Mouse (Mus musculus): ENCODE data around the gene Tiam1.

The Tiam1 gene

GRCm38 (mm10) chr16:89839829-89840228 is 303.7 kb downstream of the Tiam1 start:
- 73% methylated on average over 5 of the region's 5 CpGs for WGBS

GRCm38 (mm10) chr16:89837096-89837495 is 306.5 kb downstream of the Tiam1 start:
- WGBS = 76% methylated on average over 9 of the region's 9 CpGs

DNA sequence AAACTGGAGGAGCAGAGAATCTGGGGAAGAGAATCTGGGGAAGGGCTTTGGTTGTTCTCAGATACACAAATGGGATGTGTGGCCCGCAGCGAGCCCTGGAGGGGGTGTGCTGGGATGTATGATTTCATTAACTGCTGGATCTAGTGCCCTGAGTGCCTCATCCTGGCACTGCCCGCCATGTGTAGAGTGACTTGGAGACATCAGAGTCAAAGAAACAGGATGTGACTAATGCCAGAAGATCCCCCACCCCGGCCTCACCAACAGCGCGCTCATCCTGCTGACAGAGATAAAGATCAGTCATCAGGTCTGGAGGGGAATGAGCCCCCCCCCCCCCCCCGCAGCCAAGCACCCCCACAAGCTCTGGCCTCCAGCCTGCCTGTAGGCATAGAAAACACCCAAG is 308.0 kb downstream of the Tiam1 start:
- 78% methylated on average over 7 of the region's 7 CpGs for WGBS

- 85% methylated on average over 11 of the region's 11 CpGs for WGBS
These were observed 310.6 kb downstream of the Tiam1 start for GRCm38 (mm10) chr16:89833011-89833410.

DNA sequence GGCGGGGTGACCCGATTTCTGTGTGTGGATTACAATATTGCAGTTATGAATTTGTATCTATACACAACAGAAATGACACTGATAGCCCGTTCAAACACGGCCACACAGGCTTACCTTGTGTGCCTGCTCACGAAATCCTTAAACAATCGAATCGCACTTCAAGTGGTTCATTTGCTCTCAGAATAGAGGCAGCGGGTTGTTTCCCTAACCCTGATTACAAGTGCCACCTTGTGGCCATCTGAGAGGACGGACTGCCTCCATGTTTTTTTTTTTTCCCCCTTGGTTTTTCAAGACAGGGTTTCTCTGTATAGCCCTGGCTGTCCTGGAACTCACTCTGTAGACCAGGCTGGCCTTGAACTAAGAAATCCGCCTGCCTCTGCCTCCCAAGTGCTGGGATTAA is 312.4 kb downstream of the Tiam1 start:
- WGBS = 26% methylated on average over 10 of the region's 10 CpGs

DNA sequence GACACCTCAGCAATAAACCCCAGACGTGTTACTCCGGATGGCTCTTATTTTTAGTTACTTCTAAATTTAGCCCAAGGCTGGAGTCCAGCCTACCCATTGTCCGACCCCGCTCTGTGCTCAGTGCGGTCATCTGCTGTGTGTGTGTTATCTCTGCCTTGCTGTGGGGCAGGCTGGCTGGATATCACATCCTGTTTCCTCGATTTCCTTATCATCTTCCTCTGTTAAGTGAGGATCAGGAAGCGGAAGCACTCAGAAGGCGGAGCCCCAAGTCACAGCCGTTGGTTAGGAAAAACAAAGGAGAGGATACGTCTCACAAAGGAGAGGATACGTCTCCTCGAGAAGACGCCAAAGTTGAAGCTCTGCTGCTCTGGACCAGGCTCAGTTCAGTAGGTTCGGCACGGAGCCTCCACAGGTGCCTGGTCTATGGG is 313.3 kb downstream of the Tiam1 start:
- WGBS = 62% methylated on average over 15 of the region's 15 CpGs

DNA sequence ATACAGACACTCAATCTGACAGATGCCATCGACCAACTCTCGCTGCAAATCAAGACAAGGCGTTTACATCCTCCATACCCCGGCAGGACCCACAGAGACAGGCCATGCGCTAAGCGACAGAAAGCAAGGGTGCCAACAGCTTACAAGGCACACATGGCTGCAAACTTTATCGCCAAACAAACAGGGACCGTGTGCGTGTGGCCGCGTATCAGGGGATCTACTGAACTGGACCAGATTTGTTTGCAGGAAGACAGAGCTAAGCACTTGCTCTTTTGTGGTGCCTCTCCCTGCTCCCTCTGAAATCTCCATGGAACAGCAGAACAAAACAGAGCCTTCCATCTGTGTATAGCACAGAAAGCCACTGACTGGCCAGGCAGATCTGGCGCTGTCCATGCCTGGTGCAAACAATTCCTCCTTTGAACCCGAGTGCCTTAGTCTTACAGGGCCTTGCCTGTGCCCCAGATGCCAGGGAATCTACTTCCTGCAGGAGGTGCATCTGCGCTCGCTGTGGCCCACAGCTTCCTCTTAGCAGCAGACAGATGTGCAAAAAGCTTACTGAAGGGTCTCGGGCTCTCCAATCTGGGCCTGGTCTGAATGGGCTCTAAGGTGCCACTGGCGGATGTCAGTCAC is 316.0 kb downstream of the Tiam1 start:
- WGBS = 68% methylated on average over 17 of the region's 17 CpGs

- WGBS = 76% methylated on average over 12 of the region's 12 CpGs
These were observed 317.7 kb downstream of the Tiam1 start for GRCm38 (mm10) chr16:89825875-89826274.

- 57% methylated on average over 6 of the region's 6 CpGs for WGBS
These were observed 320.7 kb downstream of the Tiam1 start for GRCm38 (mm10) chr16:89822882-89823281.

- 65% methylated on average over 4 of the region's 4 CpGs for WGBS
These were observed 324.9 kb downstream of the Tiam1 start for GRCm38 (mm10) chr16:89818661-89819060.

DNA sequence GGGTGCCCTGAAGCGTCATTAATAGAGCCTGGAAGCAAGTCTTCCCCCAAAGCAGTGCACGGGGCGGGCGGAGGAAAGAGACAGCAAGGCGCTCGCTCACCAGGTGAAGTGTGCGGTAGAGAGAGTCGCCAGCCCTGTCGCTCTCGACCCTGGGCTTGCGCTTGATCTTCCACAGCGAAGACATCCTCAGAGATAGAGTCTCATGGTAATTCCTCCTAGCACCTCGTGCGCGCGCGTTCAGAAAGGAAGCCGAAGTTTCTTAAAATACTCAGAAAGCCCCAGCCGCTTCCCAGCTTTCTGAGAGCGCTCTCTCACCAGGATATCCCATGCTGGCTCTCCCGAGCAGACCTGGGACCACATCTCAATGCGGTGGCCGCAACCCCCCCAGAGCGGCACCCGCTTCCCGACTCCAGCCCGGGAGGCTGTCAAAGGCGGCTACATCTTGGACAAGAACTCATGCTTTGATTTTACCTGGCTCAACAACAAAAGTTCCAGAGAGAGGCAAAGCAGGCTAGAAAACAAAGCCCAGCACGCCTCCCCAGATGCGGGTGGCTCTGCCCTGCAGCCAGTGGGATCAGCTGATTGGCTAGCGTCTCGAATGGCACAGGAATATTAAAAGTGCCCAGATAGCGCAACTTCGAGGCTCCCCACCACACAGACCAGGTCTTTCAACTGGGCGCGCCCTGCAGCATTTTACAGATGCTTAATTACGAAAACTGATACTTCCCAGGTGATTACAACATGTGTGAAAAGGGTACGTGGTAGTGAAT is 325.5 kb downstream of the Tiam1 start:
- WGBS = 22% methylated on average over 38 of the region's 38 CpGs

DNA sequence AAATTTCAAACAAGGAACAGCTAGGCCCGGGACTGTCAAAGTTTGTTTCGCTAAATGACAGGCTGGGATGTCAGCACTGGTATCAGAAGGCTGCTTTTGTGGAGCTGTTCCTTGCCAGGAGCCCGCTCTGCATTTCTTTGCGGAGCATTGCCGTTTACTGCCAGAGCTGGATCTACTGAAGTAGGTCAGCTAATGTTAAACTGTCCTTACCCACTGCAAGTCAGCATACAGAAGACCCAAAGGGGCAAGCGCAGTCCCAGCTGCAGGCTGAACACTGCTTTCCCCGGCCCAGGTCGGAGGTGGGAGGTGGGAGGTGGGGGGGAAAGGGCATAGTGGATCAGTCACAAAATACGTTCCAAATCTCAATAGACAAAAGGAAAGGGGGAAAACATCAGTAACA is 326.3 kb downstream of the Tiam1 start:
- WGBS = 41% methylated on average over 9 of the region's 9 CpGs

DNA sequence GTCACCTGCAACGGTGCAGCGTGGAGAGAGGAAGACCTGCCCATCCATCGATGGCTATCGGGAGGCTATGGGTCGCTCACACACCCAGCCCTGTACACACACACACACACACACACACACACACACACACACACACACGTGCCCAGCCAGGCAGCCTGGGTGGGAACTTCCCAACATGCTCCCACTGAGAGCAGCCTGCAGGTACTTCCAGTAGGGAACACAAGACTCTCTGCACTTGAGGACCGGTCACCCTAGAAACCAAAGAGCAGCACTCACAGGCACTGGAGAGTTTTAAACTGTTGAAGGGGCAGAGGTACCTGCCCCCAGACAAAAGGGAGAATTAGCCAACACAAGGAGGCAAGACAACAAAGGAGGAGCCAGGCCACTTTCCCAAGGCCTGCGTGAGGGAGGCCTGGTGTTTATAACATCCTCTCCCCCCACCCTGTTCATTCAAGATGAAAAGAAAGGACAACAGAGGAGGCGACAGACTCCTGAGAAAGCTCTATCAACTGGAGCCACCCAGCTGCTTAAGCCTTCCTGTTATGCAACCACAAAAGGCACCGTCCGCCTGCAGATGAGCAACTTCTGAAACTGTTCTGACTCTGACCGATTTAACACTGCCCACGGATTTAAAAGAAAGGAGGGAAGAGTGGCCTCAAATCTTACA is 326.9 kb downstream of the Tiam1 start:
- 46% methylated on average over 13 of the region's 13 CpGs for WGBS

DNA sequence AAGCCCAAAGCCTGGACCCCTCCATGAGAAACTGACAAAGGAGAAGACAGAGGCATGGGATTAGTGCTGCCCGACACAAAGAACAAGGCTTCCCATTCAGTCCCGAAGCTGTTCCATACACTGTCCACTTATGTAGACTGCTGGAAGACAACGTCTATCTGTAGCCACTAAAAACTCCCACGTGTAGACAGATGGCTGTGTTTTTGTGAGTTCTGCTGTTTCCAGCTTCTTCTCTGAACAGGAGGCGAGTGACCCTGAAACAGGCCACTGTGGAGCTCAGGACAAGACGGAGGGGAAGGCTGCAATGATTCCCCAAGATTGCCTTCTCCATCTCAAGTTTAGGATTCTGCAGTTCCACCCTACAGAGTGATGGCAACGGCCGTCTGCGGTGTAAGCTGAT is 330.0 kb downstream of the Tiam1 start:
- 48% methylated on average over 9 of the region's 9 CpGs for WGBS

- 79% methylated on average over 12 of the region's 12 CpGs for WGBS
These were observed 330.7 kb downstream of the Tiam1 start for GRCm38 (mm10) chr16:89812891-89813290.

DNA sequence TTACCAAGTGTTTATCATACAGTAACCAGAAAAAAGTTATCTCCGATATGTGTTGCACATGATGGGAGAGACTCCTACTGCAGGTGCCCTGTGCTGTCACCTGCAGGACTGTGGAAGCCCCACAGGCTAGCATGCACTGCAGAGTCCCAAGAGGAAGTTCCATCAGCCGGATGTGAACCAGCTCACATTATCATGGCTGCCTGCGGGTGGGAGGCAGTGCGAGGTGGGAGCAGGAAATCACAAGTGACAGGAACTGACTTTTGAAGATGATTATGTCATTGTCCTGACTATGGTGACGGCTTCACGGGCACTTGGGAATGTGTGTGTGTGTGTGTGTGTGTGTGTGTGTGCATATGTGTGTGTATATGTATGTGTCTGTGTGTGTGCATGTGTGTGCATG is 333.2 kb downstream of the Tiam1 start:
- whole genome bisulfite sequencing = 84% methylated on average over 6 of the region's 6 CpGs

- WGBS = 84% methylated on average over 13 of the region's 13 CpGs
These were observed 335.4 kb downstream of the Tiam1 start for GRCm38 (mm10) chr16:89808168-89808567.

DNA sequence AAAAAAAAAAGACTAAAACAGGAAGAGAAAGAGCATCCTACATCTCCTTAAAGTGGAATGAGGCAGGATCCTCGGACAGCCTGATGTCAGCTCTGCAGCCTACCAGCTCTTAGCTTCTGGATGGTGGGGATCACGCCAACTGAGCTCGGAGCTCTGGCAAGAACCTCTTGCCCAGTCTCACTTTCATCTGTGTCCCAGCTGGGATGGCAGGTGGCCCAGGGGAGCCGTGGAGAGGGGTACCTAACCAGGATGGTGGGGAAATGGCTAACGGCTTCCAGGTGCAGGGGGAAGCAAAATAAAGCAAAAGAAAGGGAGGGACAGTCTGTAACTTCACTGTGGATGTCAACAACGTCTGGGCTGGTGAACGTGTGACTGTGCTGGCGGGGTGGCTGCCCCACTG is 337.6 kb downstream of the Tiam1 start:
- 55% methylated on average over 8 of the region's 8 CpGs for WGBS

DNA sequence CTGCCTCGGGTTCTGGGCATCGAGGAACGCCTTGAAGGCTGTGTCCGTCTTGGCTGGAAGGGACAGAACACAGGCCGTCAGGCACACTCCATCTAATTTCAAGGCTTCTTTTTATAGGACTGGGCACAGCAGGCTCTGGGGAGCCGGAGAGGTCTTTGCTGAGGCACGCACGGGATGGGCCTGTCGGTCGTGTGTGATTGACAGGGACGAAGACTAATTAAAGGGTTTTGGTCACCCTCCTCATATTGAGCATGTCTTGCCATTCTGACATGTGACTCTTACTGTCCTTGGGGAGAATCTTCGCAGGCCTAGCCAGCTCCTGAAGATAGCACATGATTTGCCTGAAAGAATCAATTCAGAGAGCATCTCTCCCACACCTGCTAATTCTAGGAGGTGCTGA is 338.4 kb downstream of the Tiam1 start:
- WGBS = 88% methylated on average over 12 of the region's 12 CpGs

DNA sequence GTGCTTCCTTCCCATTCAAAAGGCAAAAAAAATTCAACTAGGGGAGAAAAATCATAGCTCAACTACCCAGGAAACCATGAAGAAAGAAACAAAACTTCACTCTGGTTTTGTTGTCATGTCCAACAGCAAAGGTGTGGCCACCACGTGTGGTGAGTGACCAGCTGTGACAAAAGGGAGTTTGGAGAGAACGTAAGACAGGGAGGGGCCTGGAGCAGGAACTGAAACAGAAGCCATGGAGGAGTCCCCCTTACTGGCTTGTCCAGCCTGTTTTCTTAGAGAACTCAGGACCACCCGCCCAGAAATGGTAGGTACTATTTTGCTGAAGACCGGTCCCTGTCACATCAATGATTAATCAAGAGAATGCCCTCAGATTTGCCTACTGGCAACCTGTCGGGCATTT is 342.1 kb downstream of the Tiam1 start:
- 80% methylated on average over 5 of the region's 5 CpGs for WGBS

GRCm38 (mm10) chr16:89799772-89800171 is 343.8 kb downstream of the Tiam1 start:
- WGBS = 46% methylated on average over 12 of the region's 12 CpGs

- WGBS = 90% methylated on average over 7 of the region's 7 CpGs
These were observed 347.0 kb downstream of the Tiam1 start for GRCm38 (mm10) chr16:89796566-89796965.

Data from cerebral cortex, adult 2 months (tissue).